17 mouse cellular contexts compared by ENCODE assay signal in genomic region chr7:27612940-27613339, GRCm38 (mm10). TPM values are rescaled to one million over a fixed set of nuclear protein-coding genes. Genes with fewer than 3 reads are reported as not detected.
A peak's percentile ranks its signal among the peaks of the same experiment; 100 is the strongest.
DNase-seq lines count a peak whose midpoint lies in the region; ATAC-seq lines count a peak whose summit lies in the region.
"Had no signal": no experiment of that assay in that cellular context is flagged by ENCODE, and none has a peak within 500 bp of the region (broad histone marks: within the 10 kb centered on the region; RNA-seq: fewer than 3 reads in every experiment).

No protein-coding gene starts in this region.

- peak; percentile 47 to 56 for DNase-seq in cerebellum, adult 18-20 months
- no peak for DNase-seq in cerebellum, adult 11 months
- DNase-seq in layer of hippocampus, postnatal 36 days = no peak
- no peak for DNase-seq in left cerebral cortex, postnatal 25 days (ENCODE audit: low spot score in 2 of 2)
- DNase-seq: heart, adult 2 months; kidney, postnatal 14 days; liver, embryonic 13.5 days; lung, postnatal 14 days; right cerebral cortex, adult 18-20 months; thymus, adult 2 months had no signal

- no peak overlapping the region for H3K4me2 ChIP-seq in forebrain, embryonic 16.5 days (ENCODE audit: low read length)
- H3K4me2 ChIP-seq in neural tube, embryonic 15.5 days = no peak overlapping the region
- H3K4me2 ChIP-seq: liver, embryonic 13.5 days had no signal

- H3K27ac ChIP-seq in forebrain, embryonic 16.5 days (ENCODE audit: low read length) = peak overlapping the region; percentile 87
- H3K27ac ChIP-seq in neural tube, embryonic 15.5 days (replicated peaks) = 0 out of 2 replicates have a peak overlapping the region, but pooled peaks have one; percentile 67
- H3K27ac ChIP-seq: embryonic facial prominence, embryonic 10.5 days; heart, adult 2 months; liver, embryonic 13.5 days had no signal

- H3K4me3 ChIP-seq in megakaryocyte, embryonic 14.5 days (replicated peaks) = peak overlapping the region; percentile 76
- no peak overlapping the region for H3K4me3 ChIP-seq in forebrain, embryonic 16.5 days (replicated peaks; ENCODE audit: low read length)
- H3K4me3 ChIP-seq in neural tube, embryonic 15.5 days (replicated peaks) = no peak overlapping the region
- H3K4me3 ChIP-seq: embryonic facial prominence, embryonic 10.5 days; heart, adult 2 months; liver, embryonic 13.5 days; myocyte had no signal

- intact Hi-C loops in left cerebral cortex, postnatal 25 days (cut with DNase I) = no loop called here

- WGBS in forebrain, embryonic 16.5 days = 51% methylated on average over 4 of the region's 4 CpGs
- 60% methylated on average over 4 of the region's 4 CpGs for WGBS in neural tube, embryonic 15.5 days

- peaks cover 95% of the 10 kb centered on the region for H3K4me1 ChIP-seq in megakaryocyte, embryonic 14.5 days
- peaks cover 23% of the 10 kb centered on the region for H3K4me1 ChIP-seq in forebrain, embryonic 16.5 days (replicated peaks; ENCODE audit: control insufficient read depth, insufficient read depth, low read length)
- peaks cover 22% of the 10 kb centered on the region for H3K4me1 ChIP-seq in neural tube, embryonic 15.5 days

- H3K9me3 ChIP-seq in megakaryocyte, embryonic 14.5 days = no peaks in the 10 kb centered on the region
- no peaks in the 10 kb centered on the region for H3K9me3 ChIP-seq in forebrain, embryonic 16.5 days (ENCODE audit: control insufficient read depth, low read length)
- H3K9me3 ChIP-seq in neural tube, embryonic 15.5 days (replicated peaks) = no peaks in the 10 kb centered on the region
- H3K9me3 ChIP-seq: embryonic facial prominence, embryonic 10.5 days; liver, embryonic 13.5 days had no signal

- peaks cover 86% of the 10 kb centered on the region for H3K36me3 ChIP-seq in megakaryocyte, embryonic 14.5 days (replicated peaks; ENCODE audit: low read length)
- H3K36me3 ChIP-seq in forebrain, embryonic 16.5 days (ENCODE audit: control insufficient read depth, insufficient read depth) = peaks cover 8% of the 10 kb centered on the region
- peaks cover 41% of the 10 kb centered on the region for H3K36me3 ChIP-seq in neural tube, embryonic 15.5 days

- no peak for ATAC-seq in megakaryocyte, adult 5-6 weeks (ENCODE audit: poor library complexity, severe bottlenecking)
- no peak for ATAC-seq in forebrain, embryonic 16.5 days
- no peak for ATAC-seq in neural tube, embryonic 15.5 days (ENCODE audit: low FRiP score)
- ATAC-seq: inflammation-experienced regulatory T-cells, adult 6 months had no signal

- H3K9ac ChIP-seq in forebrain, embryonic 16.5 days (replicated peaks; ENCODE audit: low read depth, low read length) = no peak overlapping the region
- H3K9ac ChIP-seq in neural tube, embryonic 15.5 days (replicated peaks) = no peak overlapping the region
- H3K9ac ChIP-seq: liver, embryonic 13.5 days had no signal

- no peaks in the 10 kb centered on the region for H3K27me3 ChIP-seq in megakaryocyte, embryonic 14.5 days (replicated peaks)
- H3K27me3 ChIP-seq in forebrain, embryonic 16.5 days (replicated peaks; ENCODE audit: control insufficient read depth, insufficient read depth, low read length) = no peaks in the 10 kb centered on the region
- no peaks in the 10 kb centered on the region for H3K27me3 ChIP-seq in neural tube, embryonic 15.5 days (replicated peaks)
- H3K27me3 ChIP-seq: liver, embryonic 13.5 days had no signal

RNA-seq across cellular contexts. Expression of gene Akt2, which starts 21.6 kb away (rescaled TPM):
- 72.3 and 86.4 TPM in 2 replicates for polyA plus RNA-seq in megakaryocyte, embryonic 14.5 days (2012; ENCODE audit: insufficient read depth, low replicate concordance)
- 40.2 TPM in 2 replicates for total RNA-seq in megakaryocyte, adult 5-6 weeks (2015)
- total RNA-seq in megakaryocyte, adult 5-6 weeks (2017) = 53.8 and 55.7 TPM in 2 replicates
- polyA plus RNA-seq in forebrain, embryonic 16.5 days (2015; fragmentation: Nextera tagmentation; extraction: Ambion mirVana) = 83.7 and 99.3 TPM in 2 replicates
- 52.0 and 59.7 TPM in 2 replicates for polyA plus RNA-seq in neural tube, embryonic 15.5 days (2015; fragmentation: Nextera tagmentation; extraction: Ambion mirVana)
- 100 to 1,000 TPM in 1 of 2 experiments, 10 to 100 TPM in 1; 97.7 to 102 TPM for total RNA-seq in layer of hippocampus, postnatal 36 days (2021)
- 100 to 1,000 TPM; 123 to 139 TPM for total RNA-seq in left cerebral cortex, postnatal 25 days (2021)

RNA-seq across cellular contexts. Expression of gene Ttc9b, which starts 40.8 kb away (rescaled TPM):
- polyA plus RNA-seq in megakaryocyte, embryonic 14.5 days (2012; ENCODE audit: insufficient read depth, low replicate concordance) = not detected in 2 replicates
- total RNA-seq in megakaryocyte, adult 5-6 weeks (2015) = not detected in 2 replicates
- total RNA-seq in megakaryocyte, adult 5-6 weeks (2017) = not detected in 2 replicates
- polyA plus RNA-seq in forebrain, embryonic 16.5 days (2015; fragmentation: Nextera tagmentation; extraction: Ambion mirVana) = 56.2 and 65.7 TPM in 2 replicates
- 78.0 and 99.5 TPM in 2 replicates for polyA plus RNA-seq in neural tube, embryonic 15.5 days (2015; fragmentation: Nextera tagmentation; extraction: Ambion mirVana)
- 10 to 100 TPM; 45.8 to 48.2 TPM for total RNA-seq in layer of hippocampus, postnatal 36 days (2021)
- 100 to 1,000 TPM; 137 to 140 TPM for total RNA-seq in left cerebral cortex, postnatal 25 days (2021)
- total RNA-seq: heart, adult 2 months had no signal
- polyA plus RNA-seq: heart, adult 2 months; inflammation-experienced regulatory T-cells, adult 6 months; thymus, adult 2 months had no signal

RNA-seq across cellular contexts. Expression of gene 2310022A10Rik, which starts 59.9 kb away (rescaled TPM):
- 19.6 and 32.1 TPM in 2 replicates for polyA plus RNA-seq in megakaryocyte, embryonic 14.5 days (2012; ENCODE audit: insufficient read depth, low replicate concordance)
- 9.4 and 9.9 TPM in 2 replicates for total RNA-seq in megakaryocyte, adult 5-6 weeks (2015)
- 3.3 and 7.2 TPM in 2 replicates for total RNA-seq in megakaryocyte, adult 5-6 weeks (2017)
- 39.1 and 40.2 TPM in 2 replicates for polyA plus RNA-seq in forebrain, embryonic 16.5 days (2015; fragmentation: Nextera tagmentation; extraction: Ambion mirVana)
- 32.6 and 33.9 TPM in 2 replicates for polyA plus RNA-seq in neural tube, embryonic 15.5 days (2015; fragmentation: Nextera tagmentation; extraction: Ambion mirVana)
- total RNA-seq in layer of hippocampus, postnatal 36 days (2021) = 10 to 100 TPM; 27.2 to 28.8 TPM
- 10 to 100 TPM; 26.4 to 27.8 TPM for total RNA-seq in left cerebral cortex, postnatal 25 days (2021)

RNA-seq across cellular contexts. Expression of gene Pld3, which starts 59.9 kb away (rescaled TPM):
- polyA plus RNA-seq in megakaryocyte, embryonic 14.5 days (2012; ENCODE audit: insufficient read depth, low replicate concordance) = 66.2 and 97.1 TPM in 2 replicates
- 7.7 and 19.6 TPM in 2 replicates for total RNA-seq in megakaryocyte, adult 5-6 weeks (2015)
- total RNA-seq in megakaryocyte, adult 5-6 weeks (2017) = 6.6 and 8.0 TPM in 2 replicates
- polyA plus RNA-seq in forebrain, embryonic 16.5 days (2015; fragmentation: Nextera tagmentation; extraction: Ambion mirVana) = 109 and 139 TPM in 2 replicates
- polyA plus RNA-seq in neural tube, embryonic 15.5 days (2015; fragmentation: Nextera tagmentation; extraction: Ambion mirVana) = 187 and 191 TPM in 2 replicates
- total RNA-seq in layer of hippocampus, postnatal 36 days (2021) = 100 to 1,000 TPM; 557 to 578 TPM
- 100 to 1,000 TPM; 877 to 885 TPM for total RNA-seq in left cerebral cortex, postnatal 25 days (2021)

Comparison
In these comparisons a context has a peak if more than half of its experiments do, and no peak if none do; other contexts are left out.
1. DNase-seq: peak in cerebellum, adult 18-20 months (2 of 2); none in cerebellum, adult 11 months (single experiment), layer of hippocampus, postnatal 36 days (0 of 2) and left cerebral cortex, postnatal 25 days (0 of 2).
2. RNA of gene Ttc9b, which starts 40.8 kb away (total RNA-seq): 137 to 140 TPM in left cerebral cortex, postnatal 25 days and 45.8 to 48.2 TPM in layer of hippocampus, postnatal 36 days; not detected in megakaryocyte, adult 5-6 weeks; every median in the first group is over 10 times any median in the second.